Mouse (Mus musculus) myocyte (in vitro differentiated cells): ENCODE measurements around the gene Nelfb.

Source experiments
- CEBPB ChIP-seq: IDR thresholded peaks from 2 replicates; pipeline ENCODE4 v1.6.1; 2011; ENCODE audit warnings: mild to moderate bottlenecking, moderate library complexity; ENCODE audit not compliant: poor library complexity, insufficient read depth, severe bottlenecking
- POLR2A ChIP-seq: IDR thresholded peaks from one replicate; pipeline ENCODE4 v1.6.1; 2011; ENCODE audit warnings: low read depth, mild to moderate bottlenecking, control low read depth, moderate library complexity; ENCODE audit not compliant: insufficient read length
- POLR2AphosphoS2 ChIP-seq: IDR thresholded peaks from one replicate; pipeline ENCODE4 v1.6.1; 2011; ENCODE audit warnings: low read depth, control low read depth; ENCODE audit not compliant: insufficient read length
- TCF3 ChIP-seq: IDR thresholded peaks from one replicate; pipeline ENCODE4 v1.6.1; 2011; ENCODE audit warnings: low read depth, control low read depth; ENCODE audit not compliant: insufficient read length
- USF1 ChIP-seq: IDR thresholded peaks from one replicate; pipeline ENCODE4 v1.6.1; 2011; ENCODE audit warnings: low read depth, mild to moderate bottlenecking, control low read depth, moderate library complexity

DNA sequence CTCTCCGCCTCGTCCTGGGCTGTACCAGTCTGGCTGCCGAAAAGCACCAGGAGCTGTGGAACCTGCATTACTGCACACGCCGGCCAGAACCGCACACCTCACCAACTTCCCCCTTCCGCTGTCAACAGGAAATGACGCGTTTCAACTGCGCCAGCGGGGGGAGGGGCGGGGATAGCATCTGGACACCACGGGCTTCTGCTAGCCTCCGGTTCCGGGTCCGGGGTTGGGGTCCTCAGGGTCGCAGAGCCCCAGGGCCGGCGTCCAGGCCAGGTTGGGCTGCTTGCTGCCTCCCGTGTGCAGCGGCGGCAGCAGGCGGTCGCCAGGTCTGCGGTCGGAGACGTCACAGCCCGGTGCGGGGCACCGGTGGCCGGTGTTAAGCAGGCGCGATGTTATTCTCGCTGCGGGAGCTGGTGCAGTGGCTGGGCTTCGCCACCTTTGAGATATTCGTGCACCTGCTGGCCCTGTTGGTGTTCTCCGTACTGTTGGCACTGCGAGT lies 44.0 kb upstream of the Nelfb start, which contains the start of gene Tmem203:
- no peak for TF ChIP-seq TCF3
- no peak for TF ChIP-seq CEBPB
- peak; percentile 71 for TF ChIP-seq POLR2A
- no peak for TF ChIP-seq USF1
- TF ChIP-seq POLR2AphosphoS2 = peak; percentile 72
